Comparison of ENCODE assay signal across 12 mouse cellular contexts in genomic region chr3:126944081-126944480, GRCm38 (mm10).
"Had no signal": no experiment of that assay in that cellular context is flagged by ENCODE, and none has a peak within 500 bp of the region (broad histone marks: within the 10 kb centered on the region; RNA-seq: fewer than 3 reads in every experiment).

No protein-coding gene starts in this region.

- H3K4me1 ChIP-seq: limb, embryonic 13.5 days; midbrain, embryonic 12.5 days; neural tube, embryonic 13.5 days had no signal

- DNase-seq: kidney, postnatal 36 days; layer of hippocampus, adult 9-11 months; layer of hippocampus, postnatal 36 days; lung, adult 18-20 months; right cerebral cortex, adult 18-20 months; right cerebral cortex, postnatal 25 days; thymus, postnatal 36 days had no signal

- H3K9ac ChIP-seq: limb, embryonic 13.5 days; liver, embryonic 14.5 days; midbrain, embryonic 12.5 days; neural tube, embryonic 13.5 days had no signal

- ATAC-seq: midbrain, embryonic 16.5 days had no signal

- H3K4me3 ChIP-seq: limb, embryonic 13.5 days; midbrain, embryonic 12.5 days; neural tube, embryonic 13.5 days had no signal

- H3K4me2 ChIP-seq: limb, embryonic 13.5 days; midbrain, embryonic 12.5 days; neural tube, embryonic 13.5 days had no signal

- H3K9me3 ChIP-seq: limb, embryonic 13.5 days; midbrain, embryonic 12.5 days; neural tube, embryonic 13.5 days had no signal

- H3K27ac ChIP-seq: limb, embryonic 13.5 days; liver, embryonic 14.5 days; midbrain, embryonic 12.5 days; neural tube, embryonic 13.5 days had no signal

- H3K27me3 ChIP-seq: limb, embryonic 13.5 days; midbrain, embryonic 12.5 days; neural tube, embryonic 13.5 days had no signal
